Mouse (Mus musculus) gastrocnemius, postnatal 10 days (tissue): ENCODE data around the gene Gm30083. TPM values are rescaled to one million over a fixed set of nuclear protein-coding genes. Genes with fewer than 3 reads are reported as not detected.

ENCODE experiments used
- DNase-seq: peaks from one replicate; pipeline ENCODE4 v3.0.0; 2021; ENCODE audit warnings: mixed read lengths
- long read RNA-seq, 2 experiments: library from polyadenylated mRNA; stranded (forward); transcript quantifications; one replicate each; pipeline ENCODE4 v2.0.0; 2021
- total RNA-seq, 2 experiments: library from RNA; stranded (reverse); gene quantifications; 2 replicates each; pipeline ENCODE4 v1.2.3; 2021

Gene Gm30083
- total RNA-seq, result not detected
- long read RNA-seq, experiment 1, result 0 reads
- long read RNA-seq, experiment 2, result 0 reads

- DNase-seq, result no peak
Measured at GRCm38 (mm10) chr14:34015063-34015462, at the start of gene Gm30083. Gene Gm30083 (minus strand): TSS chr14:34015182.

- no peak for DNase-seq
Measured at GRCm38 (mm10) chr14:34052516-34052915, 37.5 kb upstream of the Gm30083 start, which contains the start of gene Antxrl. Gene Antxrl (plus strand): TSS chr14:34052707.

GRCm38 (mm10) chr14:34050101-34050779 lies 35.3 kb upstream of the Gm30083 start:
- DNase-seq, result no peak

- no peak for DNase-seq
Measured at GRCm38 (mm10) chr14:34043341-34043740, 28.4 kb upstream of the Gm30083 start.

- no peak for DNase-seq
Measured at GRCm38 (mm10) chr14:34041241-34041640, 26.3 kb upstream of the Gm30083 start.

- no peak for DNase-seq
Measured at GRCm38 (mm10) chr14:34033841-34034610, 19.0 kb upstream of the Gm30083 start.

GRCm38 (mm10) chr14:34026710-34027109 lies 11.7 kb upstream of the Gm30083 start:
- DNase-seq, result no peak

- no peak for DNase-seq
Measured at GRCm38 (mm10) chr14:34016938-34017337, 2.0 kb upstream of the Gm30083 start.

- no peak for DNase-seq
Measured at GRCm38 (mm10) chr14:34016381-34016780, 1.4 kb upstream of the Gm30083 start, which contains the start of gene Gm5460. Gene Gm5460 (plus strand): TSS chr14:34016758.

- DNase-seq, result no peak
Measured at GRCm38 (mm10) chr14:34002358-34002757, 12.6 kb downstream of the Gm30083 start.

GRCm38 (mm10) chr14:34001445-34001844 lies 13.5 kb downstream of the Gm30083 start:
- no peak for DNase-seq

- no peak for DNase-seq
Measured at GRCm38 (mm10) chr14:34000076-34000475, 14.9 kb downstream of the Gm30083 start.

- DNase-seq, result no peak
Measured at GRCm38 (mm10) chr14:33997427-33997826, 17.6 kb downstream of the Gm30083 start.

- DNase-seq, result no peak
Measured at GRCm38 (mm10) chr14:33993521-33994289, 21.3 kb downstream of the Gm30083 start.

GRCm38 (mm10) chr14:33993051-33993450 lies 21.9 kb downstream of the Gm30083 start:
- no peak for DNase-seq

- no peak for DNase-seq
Measured at GRCm38 (mm10) chr14:33991971-33992370, 23.0 kb downstream of the Gm30083 start.

- DNase-seq, result no peak
Measured at GRCm38 (mm10) chr14:33989201-33989600, 25.8 kb downstream of the Gm30083 start.

GRCm38 (mm10) chr14:33978604-33979059 lies 36.4 kb downstream of the Gm30083 start, which contains the start of gene Zfp488:
Gene Zfp488 (minus strand): TSS chr14:33978764.
- DNase-seq, result no peak

- no peak for DNase-seq
Measured at GRCm38 (mm10) chr14:33977748-33978147, 37.2 kb downstream of the Gm30083 start.

GRCm38 (mm10) chr14:33974752-33975151 lies 40.2 kb downstream of the Gm30083 start:
- DNase-seq, result no peak

- DNase-seq, result no peak
Measured at GRCm38 (mm10) chr14:33972679-33973078, 42.3 kb downstream of the Gm30083 start.

GRCm38 (mm10) chr14:33965675-33966074 lies 49.3 kb downstream of the Gm30083 start:
- no peak for DNase-seq
